Mouse (Mus musculus) lung, postnatal 0 days (tissue): Measurements from ENCODE around the gene Ugcg. TPM values are rescaled to one million over a fixed set of nuclear protein-coding genes. Genes with fewer than 3 reads are reported as not detected.
A peak's percentile ranks its signal among the peaks of the same experiment; 100 is the strongest.

Source experiments
- ATAC-seq: fragments of 200-750 bp; cut with Nextera tagmentation; 2 replicates; pipeline ENCODE4 v1.8.0; 2017; ENCODE audit warnings: moderate library complexity
- DNase-seq: peaks from one replicate; pipeline ENCODE4 v3.0.0-alpha.2; 2016; ENCODE audit warnings: low spot score
- H3K27ac ChIP-seq: fragments of 300-500 bp; sonication (generic); 2 replicates; pipeline ENCODE4 v1.5.1; 2014; ENCODE audit warnings: antibody characterized with exemption, mild to moderate bottlenecking, low read length, mixed read lengths
- H3K27me3 ChIP-seq: fragments of 300-500 bp; sonication (generic); replicated peaks from 2 replicates; pipeline ENCODE4 v1.6.1; 2014; ENCODE audit warnings: low read length, mixed read lengths; ENCODE audit not compliant: insufficient read depth
- H3K36me3 ChIP-seq: fragments of 300-500 bp; sonication (generic); 2 replicates; pipeline ENCODE4 v1.6.1; 2014; ENCODE audit warnings: low read length, mixed read lengths; ENCODE audit not compliant: insufficient read depth
- H3K4me1 ChIP-seq: fragments of 300-500 bp; sonication (generic); 2 replicates; pipeline ENCODE4 v1.6.1; 2014; ENCODE audit warnings: antibody characterized with exemption, low read depth, low read length, mixed read lengths; ENCODE audit not compliant: insufficient read depth
- H3K4me2 ChIP-seq: fragments of 300-500 bp; sonication (generic); replicated peaks from 2 replicates; pipeline ENCODE4 v1.6.1; 2014; ENCODE audit warnings: low read depth, mild to moderate bottlenecking, low read length, moderate library complexity, mixed read lengths
- H3K4me3 ChIP-seq: fragments of 300-500 bp; sonication (generic); 2 replicates; pipeline ENCODE4 v1.5.1; 2014; ENCODE audit warnings: low read depth, low read length
- H3K9ac ChIP-seq: fragments of 300-500 bp; sonication (generic); replicated peaks from 2 replicates; pipeline ENCODE4 v1.6.1; 2014; ENCODE audit warnings: low read depth, mild to moderate bottlenecking
- H3K9me3 ChIP-seq: fragments of 300-500 bp; sonication (generic); 2 replicates; pipeline ENCODE4 v1.6.1; 2016; ENCODE audit warnings: low read length, mixed read lengths
- CTCF ChIP-seq: IDR thresholded peaks from 2 replicates; pipeline ENCODE4 v1.5.1; 2016; ENCODE audit warnings: antibody characterized with exemption, mild to moderate bottlenecking
- EP300 ChIP-seq: IDR thresholded peaks from 2 replicates; pipeline ENCODE4 v1.6.1; 2016; ENCODE audit warnings: antibody characterized with exemption, mild to moderate bottlenecking, control low read depth
- WGBS: fragments of 180-500 bp; shearing (Covaris S2); extraction: QIAGEN DNeasy Blood & Tissue Kit; methylation state at CpG from one replicate; pipeline ENCODE4 v1.1.7; 2014; 5-methylcytosine and 5-hydroxymethylcytosine counted together
- polyA plus RNA-seq: library from polyadenylated mRNA; unstranded; fragments of >200 nt; fragmentation: Nextera tagmentation; extraction: Ambion mirVana; gene quantifications from 2 replicates; pipeline ENCODE4 v1.2.1, GENCODE M21; 2015

Ugcg gene
- polyA plus RNA-seq, 1 experiment from 2014 or later = 13.8 TPM

DNA sequence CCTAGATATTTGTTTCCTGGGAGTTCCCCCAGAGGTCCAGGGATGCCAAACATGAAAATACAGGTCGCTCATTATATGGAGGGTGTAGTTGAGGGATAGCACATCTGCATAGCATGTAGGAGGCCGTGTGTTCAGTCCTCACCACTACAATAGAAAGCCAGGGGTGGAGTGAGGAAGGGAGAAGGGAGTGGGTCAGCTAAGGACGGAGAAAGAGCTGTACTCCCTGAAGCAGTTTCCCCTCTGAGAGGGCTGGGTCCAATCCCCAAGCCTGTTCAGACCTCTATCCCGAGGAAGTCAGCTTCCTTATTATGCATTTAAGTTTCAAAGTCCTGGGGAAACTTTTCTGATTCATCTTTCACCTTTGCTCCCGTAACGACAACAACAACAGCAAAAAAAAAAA lies 73.1 kb downstream of the Ugcg start:
- ATAC-seq = no peak
- Histone ChIP-seq H3K4me2 (no peak overlapping the region), H3K9me3 (no peaks in the 10 kb centered on the region), H3K4me3 (no peak overlapping the region), H3K27me3 (no peaks in the 10 kb centered on the region), H3K36me3 (no peaks in the 10 kb centered on the region), H3K4me1 (no peaks in the 10 kb centered on the region), H3K27ac (no peak overlapping the region), H3K9ac (no peak overlapping the region)
- WGBS = 70% methylated on average over 6 of the region's 6 CpGs
- no peak for TF ChIP-seq EP300
- TF ChIP-seq CTCF = no peak
- DNase-seq = no peak

DNA sequence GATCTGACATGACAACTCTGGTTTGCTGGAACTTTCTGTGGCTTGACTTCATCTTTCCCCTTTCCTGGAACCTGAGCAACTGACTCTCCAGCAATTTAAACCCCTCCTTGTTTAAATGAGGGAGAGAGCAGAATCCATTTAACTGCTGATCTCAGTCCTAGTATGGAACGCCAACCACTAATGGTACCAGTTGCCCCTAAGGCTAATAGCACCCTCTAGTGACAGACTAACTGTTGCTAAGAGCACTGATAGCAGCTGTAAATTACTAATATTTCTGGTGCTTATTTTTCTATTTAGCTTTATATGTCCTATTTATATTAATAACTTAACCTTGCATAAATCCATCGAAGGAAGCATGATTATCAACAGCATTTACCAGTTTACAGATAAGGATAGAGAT lies 74.4 kb downstream of the Ugcg start:
- no peaks in the 10 kb centered on the region for H3K9me3 ChIP-seq
- H3K9ac ChIP-seq = no peak overlapping the region
- TF ChIP-seq EP300 (no peak), CTCF (peak; percentile 57)
- WGBS = 60% methylated on average over 2 of the region's 2 CpGs
- H3K4me3 ChIP-seq = no peak overlapping the region
- no peaks in the 10 kb centered on the region for H3K27me3 ChIP-seq
- H3K27ac ChIP-seq = no peak overlapping the region
- H3K4me2 ChIP-seq = no peak overlapping the region
- DNase-seq (no peak), ATAC-seq (no peak)
- H3K36me3 ChIP-seq = no peaks in the 10 kb centered on the region
- H3K4me1 ChIP-seq = no peaks in the 10 kb centered on the region

DNA sequence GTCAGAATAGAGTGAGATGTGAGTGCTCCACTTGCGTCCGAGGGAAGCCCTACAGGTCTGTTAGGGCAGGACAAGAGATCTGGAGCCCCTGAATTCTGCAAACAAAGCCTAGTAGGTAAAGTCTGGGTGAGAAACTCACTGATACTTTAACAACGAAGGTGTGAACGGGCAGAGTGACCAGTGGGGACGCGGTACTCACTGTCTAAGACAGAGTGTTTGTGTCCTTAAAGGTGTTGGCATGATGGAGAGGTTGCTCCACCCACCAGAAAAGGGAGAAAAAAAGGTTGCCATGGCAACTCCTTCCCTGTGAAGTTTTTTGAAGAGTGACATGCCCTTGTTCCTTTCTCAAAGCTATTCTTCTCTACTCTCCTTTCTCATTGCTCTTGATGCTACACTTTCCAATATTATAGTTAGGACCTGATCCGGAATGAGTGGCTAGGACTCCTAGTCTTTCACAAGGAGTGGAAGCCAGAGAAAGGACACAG lies 75.6 kb downstream of the Ugcg start:
- Histone ChIP-seq H3K9ac (no peak overlapping the region), H3K4me3 (no peak overlapping the region), H3K36me3 (no peaks in the 10 kb centered on the region), H3K4me2 (no peak overlapping the region), H3K4me1 (no peaks in the 10 kb centered on the region), H3K27ac (no peak overlapping the region), H3K27me3 (no peaks in the 10 kb centered on the region), H3K9me3 (no peaks in the 10 kb centered on the region)
- ATAC-seq (no peak), DNase-seq (no peak)
- 44% methylated on average over 7 of the region's 7 CpGs for WGBS
- TF ChIP-seq EP300 (no peak), CTCF (no peak)

DNA sequence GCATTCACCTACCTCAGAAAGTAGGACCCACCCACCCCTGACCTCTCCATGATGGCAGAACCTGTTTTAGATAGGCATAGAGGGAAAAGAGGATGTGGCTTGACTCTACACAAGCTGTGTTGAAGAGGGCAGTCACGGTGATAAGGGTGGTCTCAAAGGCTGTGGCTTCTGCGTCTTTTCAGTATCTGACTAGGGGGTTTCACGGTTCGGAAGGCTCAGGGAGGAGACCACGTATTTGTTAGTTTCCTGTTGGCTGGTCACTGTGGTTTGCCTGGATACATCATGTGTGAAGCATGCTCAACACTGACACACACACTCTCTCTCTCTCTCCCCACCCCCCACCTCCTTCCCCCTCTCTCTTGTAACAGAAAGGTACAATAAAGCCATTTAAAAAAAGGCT lies 76.1 kb downstream of the Ugcg start:
- WGBS = 84% methylated on average over 5 of the region's 5 CpGs
- no peaks in the 10 kb centered on the region for H3K27me3 ChIP-seq
- no peak for TF ChIP-seq EP300
- TF ChIP-seq CTCF = no peak
- no peak for DNase-seq
- no peak overlapping the region for H3K4me3 ChIP-seq
- H3K4me2 ChIP-seq = no peak overlapping the region
- no peak for ATAC-seq
- no peaks in the 10 kb centered on the region for H3K9me3 ChIP-seq
- no peak overlapping the region for H3K9ac ChIP-seq
- no peaks in the 10 kb centered on the region for H3K4me1 ChIP-seq
- no peak overlapping the region for H3K27ac ChIP-seq
- H3K36me3 ChIP-seq = no peaks in the 10 kb centered on the region

DNA sequence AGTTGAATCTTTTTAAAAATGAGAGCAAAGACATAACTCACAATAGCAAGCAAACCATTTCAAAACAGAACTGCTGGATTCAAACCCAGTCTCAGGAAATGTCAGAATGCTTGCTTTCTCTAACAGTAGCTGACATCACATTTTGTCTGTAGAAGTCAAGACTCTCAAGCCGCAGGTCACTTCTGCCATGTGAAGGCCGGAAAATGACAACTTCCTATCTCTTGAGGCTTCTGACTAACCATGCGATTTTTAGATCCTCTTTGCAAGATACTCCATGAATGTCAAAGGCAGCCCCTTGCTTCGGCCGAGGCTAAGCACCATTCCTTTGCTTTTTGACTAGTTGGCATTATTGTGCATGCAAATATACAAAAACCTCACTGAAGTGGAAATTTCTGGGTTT lies 76.6 kb downstream of the Ugcg start:
- H3K4me2 ChIP-seq = no peak overlapping the region
- H3K4me3 ChIP-seq = no peak overlapping the region
- no peaks in the 10 kb centered on the region for H3K27me3 ChIP-seq
- TF ChIP-seq CTCF (no peak), EP300 (no peak)
- 88% methylated on average over 5 of the region's 5 CpGs for WGBS
- H3K4me1 ChIP-seq = no peaks in the 10 kb centered on the region
- ATAC-seq (no peak), DNase-seq (no peak)
- no peaks in the 10 kb centered on the region for H3K36me3 ChIP-seq
- no peaks in the 10 kb centered on the region for H3K9me3 ChIP-seq
- no peak overlapping the region for H3K27ac ChIP-seq
- H3K9ac ChIP-seq = no peak overlapping the region

Other genes with a start within 250 kb of the Ugcg start
- gene Zkscan16, start 245.6 kb upstream of the Ugcg start, polyA plus RNA-seq = not detected in 2 replicates
- 21.6 and 23.5 TPM in 2 replicates for gene Ptgr1, start 202.1 kb upstream of the Ugcg start, polyA plus RNA-seq
- gene Dnajc25, start 194.2 kb upstream of the Ugcg start, polyA plus RNA-seq = 14.1 and 16.6 TPM in 2 replicates
- gene Gm20503, start 186.0 kb upstream of the Ugcg start, polyA plus RNA-seq = 18.9 and 23.2 TPM in 2 replicates
- 38.4 TPM in 2 replicates for gene Gng10, start 154.2 kb upstream of the Ugcg start, polyA plus RNA-seq
- not detected in 2 replicates for gene AI481877, start 50.3 kb upstream of the Ugcg start, polyA plus RNA-seq
- 1.6 and 2.0 TPM in 2 replicates for gene Susd1, start 249.4 kb downstream of the Ugcg start, polyA plus RNA-seq